Mouse (Mus musculus): ENCODE data around the gene Folr1.

DNA sequence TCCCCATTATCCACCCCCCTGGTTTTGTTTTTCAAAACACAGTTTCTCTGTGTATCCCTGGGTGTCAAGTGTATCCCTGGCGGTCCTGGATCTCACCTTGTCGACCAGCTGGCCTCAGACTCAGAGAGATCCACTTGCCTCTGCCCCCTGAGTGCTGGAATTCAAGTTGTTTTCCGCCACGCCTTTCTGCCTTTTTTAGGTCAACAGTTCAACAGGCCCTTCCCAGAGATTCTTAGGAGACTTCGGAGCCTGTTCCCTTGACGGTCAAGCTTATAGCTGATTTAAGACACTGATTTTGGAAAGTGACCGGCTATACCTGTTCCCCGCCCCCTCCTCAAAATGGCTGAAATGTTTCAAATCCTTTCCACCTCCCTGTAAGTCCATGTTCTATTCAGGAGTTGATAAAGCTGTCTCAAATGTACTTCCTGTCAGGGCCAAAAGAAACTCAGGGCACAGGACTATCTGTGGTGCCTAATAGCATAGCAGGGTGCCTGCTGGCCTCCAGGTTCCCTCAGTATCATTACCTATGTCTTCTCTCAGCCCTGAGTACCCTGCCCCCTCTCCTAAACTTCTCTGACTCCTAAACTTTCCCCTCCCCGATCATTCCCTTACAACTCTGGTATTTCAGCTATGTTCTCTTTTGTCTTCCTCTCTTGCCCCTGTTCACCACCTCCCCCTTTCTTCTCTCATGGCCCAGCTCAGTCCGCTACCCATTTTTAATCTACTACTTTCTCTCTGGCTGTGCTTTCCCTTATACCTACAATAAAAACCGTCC lies 3.9 kb downstream of the Folr1 start:
- no peak for TF ChIP-seq POLR2A (IDR thresholded peaks at IDR 0.05; ENCODE audit: borderline replicate concordance, low read depth, low read length)
- no peak for TF ChIP-seq CTCF (IDR thresholded peaks at IDR 0.05; ENCODE audit: low read depth, low read length)
